Mouse (Mus musculus): Measurements from ENCODE around the gene Tcl1b2.
"Not testable (repeated sequence)": the region's sequence is repeated elsewhere in the genome, so short reads cannot be mapped to it uniquely, and the experiment has no call there.

Tcl1b2 gene

GRCm38 (mm10) chr12:105173366-105173765 lies 27.6 kb downstream of the Tcl1b2 start:
- no peak for DNase-seq (ENCODE audit: low read depth, low spot score)

- not testable (repeated sequence) for DNase-seq (ENCODE audit: low read depth, low spot score)
Measured at GRCm38 (mm10) chr12:105174318-105174717, 28.5 kb downstream of the Tcl1b2 start.

GRCm38 (mm10) chr12:105176044-105176443 lies 30.2 kb downstream of the Tcl1b2 start, which contains the start of gene Tcl1b5:
Gene Tcl1b5, plus strand, starts transcription at chr12:105176344.
- not testable (repeated sequence) for DNase-seq (ENCODE audit: low read depth, low spot score)

GRCm38 (mm10) chr12:105181040-105181644 lies 35.3 kb downstream of the Tcl1b2 start:
- DNase-seq (ENCODE audit: low read depth, low spot score) = not testable (repeated sequence)

GRCm38 (mm10) chr12:105188980-105189379 lies 43.2 kb downstream of the Tcl1b2 start:
- DNase-seq (ENCODE audit: low read depth, low spot score) = not testable (repeated sequence)

- DNase-seq (ENCODE audit: low read depth, low spot score) = not testable (repeated sequence)
Measured at GRCm38 (mm10) chr12:105190743-105191142, 44.9 kb downstream of the Tcl1b2 start, which contains the start of gene Tcl1b3. Gene Tcl1b3, plus strand, starts transcription at chr12:105191043.

GRCm38 (mm10) chr12:105199684-105200497 lies 54.1 kb downstream of the Tcl1b2 start:
- not testable (repeated sequence) for DNase-seq (ENCODE audit: low read depth, low spot score)

- not testable (repeated sequence) for DNase-seq (ENCODE audit: low read depth, low spot score)
Measured at GRCm38 (mm10) chr12:105201657-105202056, 55.8 kb downstream of the Tcl1b2 start, which contains the start of gene Tcl1b4. Gene Tcl1b4, plus strand, starts transcription at chr12:105201957.
